Mouse (Mus musculus): ENCODE results near the gene Rps10. TPM values are rescaled to one million over a fixed set of nuclear protein-coding genes. Genes with fewer than 3 reads are reported as not detected.

Rps10 gene
- polyA plus RNA-seq, 1 experiment = 488 TPM

- no peak for TF ChIP-seq CTCF (IDR thresholded peaks at IDR 0.05; ENCODE audit: borderline replicate concordance, insufficient read depth, low read depth, low read length)
- no peak for TF ChIP-seq POLR2A (IDR thresholded peaks at IDR 0.05; ENCODE audit: borderline replicate concordance, insufficient read depth, low read length)
- H3K27ac ChIP-seq (ENCODE audit: insufficient read depth, low read length) = peak overlapping the region; percentile 63; the same call in 1 of the 2 replicates
- no peaks in the 10 kb centered on the region for H3K27me3 ChIP-seq (ENCODE audit: control insufficient read depth, insufficient read depth, low read length)
- peaks cover 65% of the 10 kb centered on the region for H3K4me1 ChIP-seq (ENCODE audit: control insufficient read depth, insufficient read depth, low read length)
- 34% methylated on average over 7 of the region's 7 CpGs for WGBS
- DNase-seq = peak in 1 of 2 experiments; percentile 66
- H3K4me3 ChIP-seq (replicated peaks; ENCODE audit: insufficient read depth, low read depth, low read length) = no peak overlapping the region
These were observed 26.9 kb downstream of the Rps10 start for GRCm38 (mm10) chr17:27609576-27609975.

- Histone ChIP-seq H3K4me3 (replicated peaks; ENCODE audit: insufficient read depth, low read depth, low read length) (no peak overlapping the region), H3K27me3 (ENCODE audit: control insufficient read depth, insufficient read depth, low read length) (no peaks in the 10 kb centered on the region), H3K4me1 (ENCODE audit: control insufficient read depth, insufficient read depth, low read length) (peaks cover 59% of the 10 kb centered on the region), H3K27ac (ENCODE audit: insufficient read depth, low read length) (peak overlapping the region; percentile 70)
- WGBS = 24% methylated on average over 21 of the region's 21 CpGs
- peak; percentile 65 to 70 for DNase-seq
- TF ChIP-seq CTCF (IDR thresholded peaks at IDR 0.05; ENCODE audit: borderline replicate concordance, insufficient read depth, low read depth, low read length) (no peak), POLR2A (IDR thresholded peaks at IDR 0.05; ENCODE audit: borderline replicate concordance, insufficient read depth, low read length) (no peak)
These were observed 32.8 kb downstream of the Rps10 start for GRCm38 (mm10) chr17:27603522-27604234.

- Histone ChIP-seq H3K4me1 (ENCODE audit: control insufficient read depth, insufficient read depth, low read length) (peaks cover 62% of the 10 kb centered on the region), H3K27me3 (ENCODE audit: control insufficient read depth, insufficient read depth, low read length) (no peaks in the 10 kb centered on the region), H3K4me3 (replicated peaks; ENCODE audit: insufficient read depth, low read depth, low read length) (no peak overlapping the region), H3K27ac (ENCODE audit: insufficient read depth, low read length) (peak overlapping the region; percentile 70)
- TF ChIP-seq POLR2A (IDR thresholded peaks at IDR 0.05; ENCODE audit: borderline replicate concordance, insufficient read depth, low read length) (no peak), CTCF (IDR thresholded peaks at IDR 0.05; ENCODE audit: borderline replicate concordance, insufficient read depth, low read depth, low read length) (no peak)
- no peak for DNase-seq
- 93% methylated on average over 2 of the region's 2 CpGs for WGBS
These were observed 33.4 kb downstream of the Rps10 start for GRCm38 (mm10) chr17:27603036-27603435.

GRCm38 (mm10) chr17:27600869-27601268, 35.6 kb downstream of the Rps10 start:
- Histone ChIP-seq H3K27me3 (ENCODE audit: control insufficient read depth, insufficient read depth, low read length) (no peaks in the 10 kb centered on the region), H3K4me1 (ENCODE audit: control insufficient read depth, insufficient read depth, low read length) (peaks cover 72% of the 10 kb centered on the region), H3K4me3 (replicated peaks; ENCODE audit: insufficient read depth, low read depth, low read length) (no peak overlapping the region), H3K27ac (ENCODE audit: insufficient read depth, low read length) (peak overlapping the region; percentile 37)
- WGBS = 7% methylated on average over 5 of the region's 5 CpGs
- no peak for TF ChIP-seq POLR2A (IDR thresholded peaks at IDR 0.05; ENCODE audit: borderline replicate concordance, insufficient read depth, low read length)
- no peak for TF ChIP-seq CTCF (IDR thresholded peaks at IDR 0.05; ENCODE audit: borderline replicate concordance, insufficient read depth, low read depth, low read length)
- peak; percentile 78 to 84 for DNase-seq

- no peak for DNase-seq
- Histone ChIP-seq H3K4me3 (replicated peaks; ENCODE audit: insufficient read depth, low read depth, low read length) (no peak overlapping the region), H3K27me3 (ENCODE audit: control insufficient read depth, insufficient read depth, low read length) (no peaks in the 10 kb centered on the region), H3K4me1 (ENCODE audit: control insufficient read depth, insufficient read depth, low read length) (peaks cover 77% of the 10 kb centered on the region), H3K27ac (ENCODE audit: insufficient read depth, low read length) (peak overlapping the region; percentile 37)
- 78% methylated on average over 3 of the region's 3 CpGs for WGBS
- TF ChIP-seq POLR2A (IDR thresholded peaks at IDR 0.05; ENCODE audit: borderline replicate concordance, insufficient read depth, low read length) = no peak
- TF ChIP-seq CTCF (IDR thresholded peaks at IDR 0.05; ENCODE audit: borderline replicate concordance, insufficient read depth, low read depth, low read length) = no peak
These were observed 36.2 kb downstream of the Rps10 start for GRCm38 (mm10) chr17:27600286-27600685.

- Histone ChIP-seq H3K4me3 (replicated peaks; ENCODE audit: insufficient read depth, low read depth, low read length) (no peak overlapping the region), H3K4me1 (ENCODE audit: control insufficient read depth, insufficient read depth, low read length) (peaks cover 55% of the 10 kb centered on the region), H3K27ac (ENCODE audit: insufficient read depth, low read length) (peak overlapping the region; percentile 41), H3K27me3 (ENCODE audit: control insufficient read depth, insufficient read depth, low read length) (no peaks in the 10 kb centered on the region)
- TF ChIP-seq CTCF (IDR thresholded peaks at IDR 0.05; ENCODE audit: borderline replicate concordance, insufficient read depth, low read depth, low read length) = no peak
- no peak for TF ChIP-seq POLR2A (IDR thresholded peaks at IDR 0.05; ENCODE audit: borderline replicate concordance, insufficient read depth, low read length)
- 40% methylated on average over 21 of the region's 21 CpGs for WGBS
- DNase-seq = no peak
These were observed 39.9 kb downstream of the Rps10 start for GRCm38 (mm10) chr17:27596376-27597190.

- no peaks in the 10 kb centered on the region for H3K27me3 ChIP-seq (ENCODE audit: control insufficient read depth, insufficient read depth, low read length)
- WGBS = 25% methylated on average over 15 of the region's 15 CpGs
- 0 out of 2 replicates have a peak, but pooled peaks have one; percentile 18 for TF ChIP-seq CTCF (IDR thresholded peaks at IDR 0.05; ENCODE audit: borderline replicate concordance, insufficient read depth, low read depth, low read length)
- TF ChIP-seq POLR2A (IDR thresholded peaks at IDR 0.05; ENCODE audit: borderline replicate concordance, insufficient read depth, low read length) = no peak
- peak in 1 of 2 experiments; percentile 57 for DNase-seq
- H3K4me1 ChIP-seq (ENCODE audit: control insufficient read depth, insufficient read depth, low read length) = peaks cover 47% of the 10 kb centered on the region
- no peak overlapping the region for H3K4me3 ChIP-seq (replicated peaks; ENCODE audit: insufficient read depth, low read depth, low read length)
- H3K27ac ChIP-seq (ENCODE audit: insufficient read depth, low read length) = peak overlapping the region; percentile 41
These were observed 40.7 kb downstream of the Rps10 start for GRCm38 (mm10) chr17:27595659-27596375.

Measured in cerebellum, adult 2 months (tissue).